In genomic region chr10:122803906-122804305, GRCm38 (mm10) we compare ENCODE assay signal across 9 mouse cellular contexts.
A peak's percentile ranks its signal among the peaks of the same experiment; 100 is the strongest.
DNase-seq lines count a peak whose midpoint lies in the region; ATAC-seq and TF ChIP-seq lines count a peak whose summit lies in the region.
"Had no signal": no experiment of that assay in that cellular context is flagged by ENCODE, and none has a peak within 500 bp of the region (broad histone marks: within the 10 kb centered on the region; RNA-seq: fewer than 3 reads in every experiment).

No protein-coding gene starts in this region.

- 9% methylated on average over 7 of the region's 7 CpGs for WGBS in kidney, embryonic 16.5 days
- WGBS in heart, postnatal 0 days, result 5% methylated on average over 7 of the region's 7 CpGs
- 11% methylated on average over 7 of the region's 7 CpGs for WGBS in neural tube, embryonic 13.5 days

- DNase-seq in kidney, adult 11 months, result peak; percentile 44
- peak; percentile 88 for DNase-seq in adipocyte (ENCODE audit: low spot score)
- DNase-seq in embryo, embryonic 10.5 days (ENCODE audit: low spot score), result peak; percentile 88
- peak; percentile 75 for DNase-seq in heart, postnatal 0 days (ENCODE audit: low spot score)
- peak; percentile 65 to 75 for DNase-seq in left cerebral cortex, postnatal 25 days (ENCODE audit: low spot score in 2 of 2)
- DNase-seq in thymus, postnatal 0 days (ENCODE audit: low spot score), result peak; percentile 81

- peaks cover 3% of the 10 kb centered on the region; the same call in 1 of the 2 replicates for H3K36me3 ChIP-seq in kidney, embryonic 16.5 days (ENCODE audit: insufficient read depth, low read length)
- no peaks in the 10 kb centered on the region for H3K36me3 ChIP-seq in heart, postnatal 0 days (replicated peaks; ENCODE audit: control insufficient read depth, insufficient read depth, low read length)
- H3K36me3 ChIP-seq in neural tube, embryonic 13.5 days, result 0 out of 2 replicates have a peak, but pooled peaks cover 4% of the 10 kb centered on the region
- H3K36me3 ChIP-seq: neural tube, embryonic 12.5 days had no signal

- no peaks in the 10 kb centered on the region for H3K27me3 ChIP-seq in kidney, embryonic 16.5 days (ENCODE audit: insufficient read depth, low read length)
- H3K27me3 ChIP-seq in heart, postnatal 0 days (ENCODE audit: control insufficient read depth, insufficient read depth, low read length), result no peaks in the 10 kb centered on the region
- no peaks in the 10 kb centered on the region for H3K27me3 ChIP-seq in neural tube, embryonic 13.5 days
- H3K27me3 ChIP-seq: neural tube, embryonic 12.5 days had no signal

- no peak overlapping the region for H3K9ac ChIP-seq in kidney, embryonic 16.5 days (replicated peaks; ENCODE audit: low read length)
- no peak overlapping the region for H3K9ac ChIP-seq in heart, postnatal 0 days (replicated peaks; ENCODE audit: low read depth, low read length)
- H3K9ac ChIP-seq in neural tube, embryonic 13.5 days, result no peak overlapping the region
- H3K9ac ChIP-seq: neural tube, embryonic 12.5 days had no signal

- no peaks in the 10 kb centered on the region for H3K9me3 ChIP-seq in kidney, embryonic 16.5 days (ENCODE audit: low read length)
- H3K9me3 ChIP-seq in heart, postnatal 0 days (replicated peaks; ENCODE audit: control insufficient read depth, low read length), result no peaks in the 10 kb centered on the region
- peaks cover 9% of the 10 kb centered on the region; the same call in 1 of the 2 replicates for H3K9me3 ChIP-seq in neural tube, embryonic 13.5 days

- H3K4me3 ChIP-seq in kidney, embryonic 16.5 days (ENCODE audit: low read length), result no peak overlapping the region
- no peak overlapping the region for H3K4me3 ChIP-seq in heart, postnatal 0 days (ENCODE audit: low read depth, low read length)
- H3K4me3 ChIP-seq in neural tube, embryonic 13.5 days, result no peak overlapping the region
- H3K4me3 ChIP-seq: neural tube, embryonic 12.5 days had no signal

- intact Hi-C loops in left cerebral cortex, postnatal 25 days (cut with DNase I), result loop anchor here (2.0 kb wide), 1 partner anchor 201 kb away; no protein-coding TSS in a partner anchor

- peak; percentile 86 for TF ChIP-seq CTCF in heart, postnatal 0 days (IDR thresholded peaks at IDR 0.05; ENCODE audit: low read depth)

- ATAC-seq in kidney, embryonic 16.5 days (ENCODE audit: low FRiP score, low TSS enrichment), result no peak
- peak; percentile 39 for ATAC-seq in heart, postnatal 0 days (ENCODE audit: insufficient read depth, low read depth)
- ATAC-seq in neural tube, embryonic 13.5 days (ENCODE audit: low read depth), result 0 out of 2 replicates have a peak, but pooled peaks have one; percentile 11

- no peak for TF ChIP-seq EP300 in heart, postnatal 0 days (IDR thresholded peaks at IDR 0.05; ENCODE audit: low read depth)

- H3K27ac ChIP-seq in kidney, embryonic 16.5 days (ENCODE audit: low read length), result no peak overlapping the region
- no peak overlapping the region for H3K27ac ChIP-seq in heart, postnatal 0 days (ENCODE audit: low read depth)
- no peak overlapping the region for H3K27ac ChIP-seq in neural tube, embryonic 13.5 days (replicated peaks)
- H3K27ac ChIP-seq: neural tube, embryonic 12.5 days had no signal

- H3K4me2 ChIP-seq in kidney, embryonic 16.5 days (replicated peaks; ENCODE audit: low read depth, low read length), result no peak overlapping the region
- H3K4me2 ChIP-seq in heart, postnatal 0 days (ENCODE audit: low read depth, low read length), result no peak overlapping the region
- H3K4me2 ChIP-seq in neural tube, embryonic 13.5 days, result no peak overlapping the region
- H3K4me2 ChIP-seq: neural tube, embryonic 12.5 days had no signal

- H3K4me1 ChIP-seq in kidney, embryonic 16.5 days (ENCODE audit: insufficient read depth, low read length), result peaks cover 27% of the 10 kb centered on the region
- peaks cover 9% of the 10 kb centered on the region for H3K4me1 ChIP-seq in heart, postnatal 0 days (ENCODE audit: control insufficient read depth, insufficient read depth)
- H3K4me1 ChIP-seq in neural tube, embryonic 13.5 days (replicated peaks), result peaks cover 19% of the 10 kb centered on the region
